Mouse (Mus musculus): ENCODE data around the gene Usp4. TPM values are rescaled to one million over a fixed set of nuclear protein-coding genes. Genes with fewer than 3 reads are reported as not detected.
"Not testable (repeated sequence)": the region's sequence is repeated elsewhere in the genome, so short reads cannot be mapped to it uniquely, and the experiment has no call there.

Usp4 gene
- total RNA-seq (2021), result 100 to 1,000 TPM; 102 to 105 TPM
- long read RNA-seq, transcript Usp4-201 (22 exons, 3,662 nt), result major isoform, 159 of 208 reads
- long read RNA-seq, partial matches to known transcripts, result 1 of 208 reads
- long read RNA-seq, other reads (novel, unspliced or antisense), result 45 of 208 reads

GRCm38 (mm10) chr9:108347540-108348289 lies at the start of gene Usp4:
Gene Usp4, plus strand, starts transcription at chr9:108347853.
- peak; percentile 60 to 90 for DNase-seq (ENCODE audit: low spot score in 2 of 2)

- no peak for DNase-seq (ENCODE audit: low spot score in 2 of 2)
Observed at GRCm38 (mm10) chr9:108301853-108302252, 45.8 kb upstream of the Usp4 start.

GRCm38 (mm10) chr9:108304716-108305115 lies 42.9 kb upstream of the Usp4 start:
- no peak for DNase-seq (ENCODE audit: low spot score in 2 of 2)

GRCm38 (mm10) chr9:108305170-108305569 lies 42.5 kb upstream of the Usp4 start:
- no peak for DNase-seq (ENCODE audit: low spot score in 2 of 2)

GRCm38 (mm10) chr9:108305629-108306520 lies 41.8 kb upstream of the Usp4 start, which contains the start of the genes Rhoa and Tcta:
Gene Rhoa, plus strand, starts transcription at chr9:108306129.
Gene Tcta, minus strand, starts transcription at chr9:108306160.
- peak; percentile 99 to 100 for DNase-seq (ENCODE audit: low spot score in 2 of 2)

GRCm38 (mm10) chr9:108306571-108306980 lies 41.1 kb upstream of the Usp4 start:
- peak in 1 of 2 experiments; percentile 58 for DNase-seq (ENCODE audit: low spot score in 2 of 2)

- no peak for DNase-seq (ENCODE audit: low spot score in 2 of 2)
Observed at GRCm38 (mm10) chr9:108307021-108307807, 40.4 kb upstream of the Usp4 start.

GRCm38 (mm10) chr9:108308141-108308540 lies 39.5 kb upstream of the Usp4 start:
- no peak for DNase-seq (ENCODE audit: low spot score in 2 of 2)

GRCm38 (mm10) chr9:108317572-108317971 lies 30.1 kb upstream of the Usp4 start:
- no peak for DNase-seq (ENCODE audit: low spot score in 2 of 2)

GRCm38 (mm10) chr9:108318462-108318861 lies 29.2 kb upstream of the Usp4 start:
- no peak for DNase-seq (ENCODE audit: low spot score in 2 of 2)

- not testable (repeated sequence) for DNase-seq (ENCODE audit: low spot score in 2 of 2)
Observed at GRCm38 (mm10) chr9:108322054-108322453, 25.6 kb upstream of the Usp4 start.

GRCm38 (mm10) chr9:108324784-108325183 lies 22.9 kb upstream of the Usp4 start:
- peak in 1 of 2 experiments; percentile 33 for DNase-seq (ENCODE audit: low spot score in 2 of 2)

- DNase-seq (ENCODE audit: low spot score in 2 of 2), result no peak
Observed at GRCm38 (mm10) chr9:108325811-108326210, 21.8 kb upstream of the Usp4 start.

GRCm38 (mm10) chr9:108337848-108338550 lies 9.7 kb upstream of the Usp4 start:
- DNase-seq (ENCODE audit: low spot score in 2 of 2), result no peak

- DNase-seq (ENCODE audit: low spot score in 2 of 2), result no peak
Observed at GRCm38 (mm10) chr9:108338551-108338885, 9.1 kb upstream of the Usp4 start.

- DNase-seq (ENCODE audit: low spot score in 2 of 2), result peak; percentile 70 to 86
Observed at GRCm38 (mm10) chr9:108338886-108339781, 8.5 kb upstream of the Usp4 start, which contains the start of gene Gpx1. Gene Gpx1, plus strand, starts transcription at chr9:108338903.

GRCm38 (mm10) chr9:108339886-108340257 lies 7.8 kb upstream of the Usp4 start:
- no peak for DNase-seq (ENCODE audit: low spot score in 2 of 2)

GRCm38 (mm10) chr9:108340258-108341138 lies 7.2 kb upstream of the Usp4 start:
- no peak for DNase-seq (ENCODE audit: low spot score in 2 of 2)
